15 mouse cellular contexts compared by ENCODE assay signal in the genomic region with DNA sequence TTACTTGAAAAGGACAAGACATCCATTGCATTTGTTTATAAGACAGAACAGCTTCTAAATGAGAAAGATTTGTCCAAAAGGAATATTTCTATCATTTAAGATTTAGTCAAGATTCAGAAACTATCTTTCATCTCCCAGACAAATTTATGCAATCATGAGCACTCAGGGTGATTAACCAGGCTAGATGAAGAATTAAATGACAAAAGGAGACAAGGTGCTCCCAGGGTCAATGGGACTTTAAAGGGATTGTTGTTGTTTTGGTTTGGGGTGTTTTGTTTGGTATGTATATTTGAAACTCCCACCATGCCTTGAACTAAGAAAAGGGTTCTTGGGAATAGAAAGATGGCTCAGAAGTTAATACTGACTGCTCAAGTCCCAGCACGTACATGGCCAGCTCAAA.
A peak's percentile ranks its signal among the peaks of the same experiment; 100 is the strongest.
DNase-seq lines count a peak whose midpoint lies in the region; ATAC-seq and TF ChIP-seq lines count a peak whose summit lies in the region.
"Had no signal": no experiment of that assay in that cellular context is flagged by ENCODE, and none has a peak within 500 bp of the region (broad histone marks: within the 10 kb centered on the region; RNA-seq: fewer than 3 reads in every experiment).

No protein-coding gene starts in this region.

- H3K27ac ChIP-seq in left cerebral cortex, adult 2 months = peak overlapping the region; percentile 76
- H3K27ac ChIP-seq in forebrain, embryonic 12.5 days = 0 out of 2 replicates have a peak overlapping the region, but pooled peaks have one; percentile 36
- peak overlapping the region; percentile 73 for H3K27ac ChIP-seq in hindbrain, embryonic 15.5 days (replicated peaks)
- peak overlapping the region; percentile 89 for H3K27ac ChIP-seq in midbrain, embryonic 16.5 days (ENCODE audit: low read length)
- H3K27ac ChIP-seq: heart, adult 2 months had no signal

- intact Hi-C loops in left cerebral cortex, adult 2 months (cut with DNase I) = loop anchor here (1.0 kb wide), 1 partner anchor 464 kb away; no protein-coding TSS in a partner anchor
- intact Hi-C loops in left cerebral cortex, postnatal 10 days (cut with DNase I) = no loop called here

- no peaks in the 10 kb centered on the region for H3K27me3 ChIP-seq in forebrain, embryonic 12.5 days
- no peaks in the 10 kb centered on the region for H3K27me3 ChIP-seq in hindbrain, embryonic 15.5 days
- H3K27me3 ChIP-seq in midbrain, embryonic 16.5 days (ENCODE audit: control insufficient read depth, insufficient read depth, low read depth, low read length) = no peaks in the 10 kb centered on the region

- peaks cover 19% of the 10 kb centered on the region for H3K4me1 ChIP-seq in forebrain, embryonic 12.5 days
- H3K4me1 ChIP-seq in hindbrain, embryonic 15.5 days (replicated peaks) = peaks cover 31% of the 10 kb centered on the region
- H3K4me1 ChIP-seq in midbrain, embryonic 16.5 days (ENCODE audit: control insufficient read depth, insufficient read depth, low read length) = peaks cover 25% of the 10 kb centered on the region

- no peak overlapping the region for H3K4me2 ChIP-seq in forebrain, embryonic 12.5 days
- H3K4me2 ChIP-seq in hindbrain, embryonic 15.5 days = no peak overlapping the region
- H3K4me2 ChIP-seq in midbrain, embryonic 16.5 days (ENCODE audit: low read length) = 0 out of 2 replicates have a peak overlapping the region, but pooled peaks have one; percentile 12

- no peak for TF ChIP-seq CTCF in left cerebral cortex, adult 2 months (IDR thresholded peaks at IDR 0.05)

- DNase-seq in left cerebral cortex, adult 2 months (ENCODE audit: extremely low spot score in 1 of 2, low spot score in 2 of 2) = no peak
- DNase-seq in left cerebral cortex, adult 9 months (ENCODE audit: low spot score in 2 of 2) = no peak
- DNase-seq in left cerebral cortex, postnatal 10 days (ENCODE audit: extremely low spot score in 1 of 2, low spot score in 2 of 2) = no peak
- no peak for DNase-seq in T-cell, adult 2 months (ENCODE audit: low spot score)
- DNase-seq: adrenal gland, adult 8-10 months; cerebellum, adult 11-12 months; cerebellum, postnatal 25 days; gastrocnemius, postnatal 14 days; heart, adult 2 months; kidney, adult 18-20 months; kidney, postnatal 25 days; lung, adult 2 months had no signal

- ATAC-seq in forebrain, embryonic 12.5 days (ENCODE audit: low FRiP score) = no peak
- no peak for ATAC-seq in hindbrain, embryonic 15.5 days (ENCODE audit: low FRiP score, low read depth)
- no peak for ATAC-seq in midbrain, embryonic 16.5 days

- H3K9me3 ChIP-seq in forebrain, embryonic 12.5 days = no peaks in the 10 kb centered on the region
- no peaks in the 10 kb centered on the region for H3K9me3 ChIP-seq in hindbrain, embryonic 15.5 days
- no peaks in the 10 kb centered on the region for H3K9me3 ChIP-seq in midbrain, embryonic 16.5 days (replicated peaks; ENCODE audit: control insufficient read depth, low read length, poor library complexity, severe bottlenecking)

- no peak overlapping the region for H3K4me3 ChIP-seq in left cerebral cortex, adult 2 months
- no peak overlapping the region for H3K4me3 ChIP-seq in forebrain, embryonic 12.5 days (replicated peaks)
- H3K4me3 ChIP-seq in hindbrain, embryonic 15.5 days = no peak overlapping the region
- no peak overlapping the region for H3K4me3 ChIP-seq in midbrain, embryonic 16.5 days (ENCODE audit: low read depth, low read length)
- H3K4me3 ChIP-seq: heart, adult 2 months had no signal

- WGBS in forebrain, embryonic 12.5 days = 42% methylated on average over 1 of the region's 1 CpGs
- 49% methylated on average over 1 of the region's 1 CpGs for WGBS in hindbrain, embryonic 15.5 days
- 25% methylated on average over 1 of the region's 1 CpGs for WGBS in midbrain, embryonic 16.5 days

- H3K36me3 ChIP-seq in forebrain, embryonic 12.5 days (replicated peaks) = no peaks in the 10 kb centered on the region
- no peaks in the 10 kb centered on the region for H3K36me3 ChIP-seq in hindbrain, embryonic 15.5 days
- no peaks in the 10 kb centered on the region for H3K36me3 ChIP-seq in midbrain, embryonic 16.5 days (ENCODE audit: control insufficient read depth, insufficient read depth, low read length)

- H3K9ac ChIP-seq in forebrain, embryonic 12.5 days = no peak overlapping the region
- no peak overlapping the region for H3K9ac ChIP-seq in hindbrain, embryonic 15.5 days
- no peak overlapping the region for H3K9ac ChIP-seq in midbrain, embryonic 16.5 days (ENCODE audit: low read depth, low read length)

Comparison
In these comparisons a context has a peak if more than half of its experiments do, and no peak if none do; other contexts are left out.
1. H3K27ac ChIP-seq: peak in every context shown above with its lines; median percentile 89 in midbrain, embryonic 16.5 days; 76 in left cerebral cortex, adult 2 months; 73 in hindbrain, embryonic 15.5 days; 36 in forebrain, embryonic 12.5 days.